Mouse (Mus musculus): ENCODE measurements around the gene Trappc1. TPM values are rescaled to one million over a fixed set of nuclear protein-coding genes. Genes with fewer than 3 reads are reported as not detected.

Gene Trappc1
- polyA plus RNA-seq, 1 experiment from 2014 or later, result 159 TPM

GRCm38 (mm10) chr11:69326408-69327156 lies 2.8 kb downstream of the Trappc1 start:
- H3K36me3 ChIP-seq (ENCODE audit: control insufficient read depth, insufficient read depth, low read length), result no peaks in the 10 kb centered on the region
- 0 out of 2 replicates have a peak, but pooled peaks have one; percentile 6 for ATAC-seq (ENCODE audit: low read depth)
- peak overlapping the region; percentile 100 for H3K4me2 ChIP-seq (ENCODE audit: low read depth, low read length)
- no peaks in the 10 kb centered on the region for H3K9me3 ChIP-seq (ENCODE audit: control insufficient read depth, low read length)
- H3K4me1 ChIP-seq (replicated peaks; ENCODE audit: control insufficient read depth, insufficient read depth, low read length), result peaks cover 33% of the 10 kb centered on the region
- H3K4me3 ChIP-seq (ENCODE audit: low read length), result peak overlapping the region; percentile 61
- WGBS, result under 1% methylated on average over 45 of the region's 45 CpGs
- H3K27ac ChIP-seq (ENCODE audit: low read length), result no peak overlapping the region
- H3K27me3 ChIP-seq (ENCODE audit: control insufficient read depth, insufficient read depth, low read depth, low read length), result peaks cover 13% of the 10 kb centered on the region
- H3K9ac ChIP-seq (ENCODE audit: low read length), result peak overlapping the region; percentile 67

GRCm38 (mm10) chr11:69327157-69327442 lies 3.3 kb downstream of the Trappc1 start:
- Histone ChIP-seq H3K36me3 (ENCODE audit: control insufficient read depth, insufficient read depth, low read length) (no peaks in the 10 kb centered on the region), H3K27ac (ENCODE audit: low read length) (no peak overlapping the region), H3K9ac (ENCODE audit: low read length) (no peak overlapping the region), H3K9me3 (ENCODE audit: control insufficient read depth, low read length) (no peaks in the 10 kb centered on the region), H3K4me3 (ENCODE audit: low read length) (no peak overlapping the region), H3K4me1 (replicated peaks; ENCODE audit: control insufficient read depth, insufficient read depth, low read length) (peaks cover 30% of the 10 kb centered on the region), H3K27me3 (ENCODE audit: control insufficient read depth, insufficient read depth, low read depth, low read length) (peaks cover 13% of the 10 kb centered on the region), H3K4me2 (ENCODE audit: low read depth, low read length) (0 out of 2 replicates have a peak overlapping the region, but pooled peaks have one; percentile 100)
- ATAC-seq (ENCODE audit: low read depth), result no peak
- WGBS, result 15% methylated on average over 9 of the region's 9 CpGs

- Histone ChIP-seq H3K4me1 (replicated peaks; ENCODE audit: control insufficient read depth, insufficient read depth, low read length) (peaks cover 30% of the 10 kb centered on the region), H3K27ac (ENCODE audit: low read length) (no peak overlapping the region), H3K27me3 (ENCODE audit: control insufficient read depth, insufficient read depth, low read depth, low read length) (peaks cover 13% of the 10 kb centered on the region), H3K4me2 (ENCODE audit: low read depth, low read length) (no peak overlapping the region), H3K36me3 (ENCODE audit: control insufficient read depth, insufficient read depth, low read length) (no peaks in the 10 kb centered on the region), H3K4me3 (ENCODE audit: low read length) (no peak overlapping the region), H3K9ac (ENCODE audit: low read length) (no peak overlapping the region), H3K9me3 (ENCODE audit: control insufficient read depth, low read length) (no peaks in the 10 kb centered on the region)
- WGBS, result 42% methylated on average over 6 of the region's 6 CpGs
- ATAC-seq (ENCODE audit: low read depth), result no peak
Observed at GRCm38 (mm10) chr11:69327648-69328047, 3.9 kb downstream of the Trappc1 start.

- WGBS, result 88% methylated on average over 6 of the region's 6 CpGs
- no peak for ATAC-seq (ENCODE audit: low read depth)
- Histone ChIP-seq H3K9me3 (ENCODE audit: control insufficient read depth, low read length) (no peaks in the 10 kb centered on the region), H3K4me1 (replicated peaks; ENCODE audit: control insufficient read depth, insufficient read depth, low read length) (peaks cover 32% of the 10 kb centered on the region), H3K9ac (ENCODE audit: low read length) (no peak overlapping the region), H3K4me3 (ENCODE audit: low read length) (no peak overlapping the region), H3K4me2 (ENCODE audit: low read depth, low read length) (no peak overlapping the region), H3K27me3 (ENCODE audit: control insufficient read depth, insufficient read depth, low read depth, low read length) (peaks cover 13% of the 10 kb centered on the region), H3K27ac (ENCODE audit: low read length) (no peak overlapping the region), H3K36me3 (ENCODE audit: control insufficient read depth, insufficient read depth, low read length) (no peaks in the 10 kb centered on the region)
Observed at GRCm38 (mm10) chr11:69328517-69328916, 4.7 kb downstream of the Trappc1 start.

- Histone ChIP-seq H3K27ac (ENCODE audit: low read length) (no peak overlapping the region), H3K27me3 (ENCODE audit: control insufficient read depth, insufficient read depth, low read depth, low read length) (peaks cover 13% of the 10 kb centered on the region), H3K4me2 (ENCODE audit: low read depth, low read length) (peak overlapping the region; percentile 79), H3K9ac (ENCODE audit: low read length) (no peak overlapping the region; the same call in 1 of the 2 replicates), H3K36me3 (ENCODE audit: control insufficient read depth, insufficient read depth, low read length) (no peaks in the 10 kb centered on the region), H3K9me3 (ENCODE audit: control insufficient read depth, low read length) (no peaks in the 10 kb centered on the region), H3K4me3 (ENCODE audit: low read length) (no peak overlapping the region), H3K4me1 (replicated peaks; ENCODE audit: control insufficient read depth, insufficient read depth, low read length) (peaks cover 23% of the 10 kb centered on the region)
- ATAC-seq (ENCODE audit: low read depth), result no peak
- WGBS, result 85% methylated on average over 6 of the region's 6 CpGs
Observed at GRCm38 (mm10) chr11:69331152-69331551, 7.4 kb downstream of the Trappc1 start.

GRCm38 (mm10) chr11:69331929-69332405 lies 8.2 kb downstream of the Trappc1 start:
- H3K27ac ChIP-seq (ENCODE audit: low read length), result peak overlapping the region; percentile 44
- H3K36me3 ChIP-seq (ENCODE audit: control insufficient read depth, insufficient read depth, low read length), result no peaks in the 10 kb centered on the region
- under 1% methylated on average over 24 of the region's 24 CpGs for WGBS
- peak overlapping the region; percentile 64 for H3K4me3 ChIP-seq (ENCODE audit: low read length)
- peak overlapping the region; percentile 79 for H3K4me2 ChIP-seq (ENCODE audit: low read depth, low read length)
- peak; percentile 82 for ATAC-seq (ENCODE audit: low read depth)
- peak overlapping the region; percentile 78 for H3K9ac ChIP-seq (ENCODE audit: low read length)
- peaks cover 9% of the 10 kb centered on the region for H3K27me3 ChIP-seq (ENCODE audit: control insufficient read depth, insufficient read depth, low read depth, low read length)
- peaks cover 17% of the 10 kb centered on the region for H3K4me1 ChIP-seq (replicated peaks; ENCODE audit: control insufficient read depth, insufficient read depth, low read length)
- no peaks in the 10 kb centered on the region for H3K9me3 ChIP-seq (ENCODE audit: control insufficient read depth, low read length)

- WGBS, result 27% methylated on average over 8 of the region's 8 CpGs
- 0 out of 2 replicates have a peak overlapping the region, but pooled peaks have one; percentile 2 for H3K27ac ChIP-seq (ENCODE audit: low read length)
- no peak for ATAC-seq (ENCODE audit: low read depth)
Observed at GRCm38 (mm10) chr11:69332713-69333253, 9.0 kb downstream of the Trappc1 start.

GRCm38 (mm10) chr11:69333922-69334321 lies 10.1 kb downstream of the Trappc1 start:
- Histone ChIP-seq H3K27me3 (ENCODE audit: control insufficient read depth, insufficient read depth, low read depth, low read length) (no peaks in the 10 kb centered on the region), H3K4me2 (ENCODE audit: low read depth, low read length) (no peak overlapping the region), H3K27ac (ENCODE audit: low read length) (no peak overlapping the region), H3K9ac (ENCODE audit: low read length) (no peak overlapping the region), H3K36me3 (ENCODE audit: control insufficient read depth, insufficient read depth, low read length) (no peaks in the 10 kb centered on the region), H3K9me3 (ENCODE audit: control insufficient read depth, low read length) (no peaks in the 10 kb centered on the region), H3K4me1 (replicated peaks; ENCODE audit: control insufficient read depth, insufficient read depth, low read length) (peaks cover 15% of the 10 kb centered on the region), H3K4me3 (ENCODE audit: low read length) (no peak overlapping the region)
- ATAC-seq (ENCODE audit: low read depth), result no peak
- whole genome bisulfite sequencing, result 51% methylated on average over 3 of the region's 3 CpGs

More at GRCm38 (mm10) chr11:69332713-69333253, 9.0 kb downstream of the Trappc1 start:
- peak overlapping the region; percentile 78 for H3K9ac ChIP-seq (ENCODE audit: low read length)
- no peak overlapping the region for H3K4me3 ChIP-seq (ENCODE audit: low read length)
- peaks cover 4% of the 10 kb centered on the region for H3K27me3 ChIP-seq (ENCODE audit: control insufficient read depth, insufficient read depth, low read depth, low read length)
- no peaks in the 10 kb centered on the region for H3K36me3 ChIP-seq (ENCODE audit: control insufficient read depth, insufficient read depth, low read length)
- H3K4me2 ChIP-seq (ENCODE audit: low read depth, low read length), result peak overlapping the region; percentile 79
- peaks cover 15% of the 10 kb centered on the region for H3K4me1 ChIP-seq (replicated peaks; ENCODE audit: control insufficient read depth, insufficient read depth, low read length)
- H3K9me3 ChIP-seq (ENCODE audit: control insufficient read depth, low read length), result no peaks in the 10 kb centered on the region

GRCm38 (mm10) chr11:69334796-69335195 lies 11.0 kb downstream of the Trappc1 start:
- H3K36me3 ChIP-seq (ENCODE audit: control insufficient read depth, insufficient read depth, low read length), result no peaks in the 10 kb centered on the region
- no peak for ATAC-seq (ENCODE audit: low read depth)
- WGBS, result 42% methylated on average over 4 of the region's 4 CpGs
- H3K9me3 ChIP-seq (ENCODE audit: control insufficient read depth, low read length), result no peaks in the 10 kb centered on the region
- H3K4me2 ChIP-seq (ENCODE audit: low read depth, low read length), result no peak overlapping the region
- no peak overlapping the region for H3K9ac ChIP-seq (ENCODE audit: low read length)
- no peak overlapping the region for H3K27ac ChIP-seq (ENCODE audit: low read length)
- H3K27me3 ChIP-seq (ENCODE audit: control insufficient read depth, insufficient read depth, low read depth, low read length), result no peaks in the 10 kb centered on the region
- H3K4me3 ChIP-seq (ENCODE audit: low read length), result no peak overlapping the region
- H3K4me1 ChIP-seq (replicated peaks; ENCODE audit: control insufficient read depth, insufficient read depth, low read length), result peaks cover 15% of the 10 kb centered on the region

Data from lung, embryonic 16.5 days (tissue).